Mouse (Mus musculus): ENCODE data around the gene Uhrf1bp1l. TPM values are rescaled to one million over a fixed set of nuclear protein-coding genes. Genes with fewer than 3 reads are reported as not detected.

Uhrf1bp1l gene
- total and polyA plus RNA-seq, 3 experiments, result 7.9 to 27.7 (median 20.6) TPM

DNA sequence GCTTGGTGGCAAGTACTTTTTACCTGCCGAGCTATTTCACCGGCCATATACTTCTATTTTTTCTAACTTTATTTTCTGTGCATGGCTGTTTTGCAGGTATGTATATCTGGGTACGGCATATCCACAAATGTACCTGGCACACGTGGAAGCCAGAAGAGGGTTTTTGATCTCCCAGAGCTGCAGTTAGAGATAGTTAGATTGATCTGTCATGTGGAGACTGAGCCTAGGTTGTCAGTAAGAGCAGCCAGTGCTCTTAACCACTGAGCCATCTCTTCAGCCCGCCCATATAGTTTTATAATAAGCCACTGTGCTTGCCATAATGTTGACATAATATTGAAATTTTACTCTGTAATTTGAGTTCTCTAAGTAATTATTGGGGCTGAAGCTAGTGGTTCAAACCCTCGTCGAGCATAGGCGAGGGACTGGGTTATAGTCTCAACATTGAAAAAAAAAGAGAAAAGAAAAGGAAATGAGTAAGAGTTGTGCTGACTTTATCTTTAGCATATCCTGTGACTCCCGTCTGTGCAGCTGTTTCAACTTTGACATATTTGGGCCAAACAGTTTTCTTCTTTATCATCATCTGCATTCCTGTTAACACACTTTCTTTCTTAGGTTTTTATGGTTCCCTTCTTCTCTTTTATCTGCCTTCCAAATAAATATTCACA, 19.8 kb downstream of the Uhrf1bp1l start:
- peaks cover 4% of the 10 kb centered on the region for H3K4me1 ChIP-seq (ENCODE audit: control insufficient read depth, insufficient read depth, low read length)
- DNase-seq, result no peak
- no peaks in the 10 kb centered on the region for H3K27me3 ChIP-seq (ENCODE audit: control insufficient read depth, insufficient read depth, low read length)
- TF ChIP-seq EP300 (IDR thresholded peaks at IDR 0.05; ENCODE audit: insufficient read depth, low read depth, low read length) (no peak), CTCF (IDR thresholded peaks at IDR 0.05) (no peak), POLR2A (IDR thresholded peaks at IDR 0.05; ENCODE audit: insufficient read depth, low read depth, low read length) (no peak)
- WGBS, result 43% methylated on average over 9 of the region's 9 CpGs
- peaks cover 1% of the 10 kb centered on the region for H3K79me2 ChIP-seq (replicated peaks; ENCODE audit: control insufficient read depth, insufficient read depth, low read length)
- H3K4me3 ChIP-seq, result no peak overlapping the region
- H3K9ac ChIP-seq (ENCODE audit: low read depth, low read length), result no peak overlapping the region
- peaks cover 4% of the 10 kb centered on the region for H3K36me3 ChIP-seq (ENCODE audit: control insufficient read depth, insufficient read depth, low read length)
- H3K27ac ChIP-seq, result peak overlapping the region; percentile 23; the same call in 1 of the 2 replicates
- intact Hi-C loops (cut with DNase I), result no loop called here

DNA sequence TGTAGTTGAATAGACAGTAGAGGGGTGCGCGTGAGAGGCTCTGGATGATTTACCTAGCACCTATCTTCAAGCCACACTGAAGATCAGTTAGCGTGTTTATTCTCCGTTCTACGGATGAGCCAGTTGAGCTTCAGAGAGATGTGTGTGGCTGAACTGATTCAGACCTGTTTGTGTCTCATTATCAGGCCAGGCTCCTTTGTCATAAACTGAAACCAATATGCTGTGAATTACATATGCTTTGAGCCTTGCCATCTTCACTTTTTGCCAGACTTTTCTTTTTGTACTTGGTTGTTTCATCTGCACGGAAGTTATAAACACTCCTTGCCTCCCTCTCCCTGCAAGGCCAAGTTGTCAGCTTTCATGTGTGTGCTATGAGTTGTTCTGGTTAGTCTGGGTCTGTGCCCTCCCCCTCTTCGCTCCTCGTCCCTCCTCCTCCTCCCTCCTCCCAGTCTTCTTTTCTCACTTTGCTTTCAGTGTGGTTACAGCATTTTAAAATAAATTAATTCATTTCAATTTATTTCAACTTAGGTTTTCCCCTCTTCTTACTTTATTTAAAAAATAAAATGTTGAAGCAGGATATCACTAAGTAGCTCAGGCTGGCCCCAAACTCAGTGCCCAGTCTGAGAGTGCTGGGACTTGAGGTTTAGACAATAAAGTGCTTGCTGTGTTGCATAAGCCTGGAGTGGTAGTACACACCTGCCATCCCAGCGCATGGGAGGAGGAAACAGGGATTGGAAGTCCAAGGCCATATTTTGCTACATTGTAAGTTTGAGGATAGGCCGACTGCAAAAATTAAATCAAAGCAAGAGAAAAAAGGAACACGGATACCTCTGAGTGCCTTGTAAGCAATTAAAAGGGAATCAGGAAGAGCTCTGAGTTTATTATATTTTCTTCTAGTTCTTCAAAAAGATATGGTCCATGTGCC, 21.3 kb downstream of the Uhrf1bp1l start:
- Histone ChIP-seq H3K79me2 (replicated peaks; ENCODE audit: control insufficient read depth, insufficient read depth, low read length) (no peaks in the 10 kb centered on the region; the same call in none of the 2 replicates), H3K27ac (no peak overlapping the region), H3K36me3 (ENCODE audit: control insufficient read depth, insufficient read depth, low read length) (peaks cover 4% of the 10 kb centered on the region), H3K27me3 (ENCODE audit: control insufficient read depth, insufficient read depth, low read length) (no peaks in the 10 kb centered on the region), H3K4me3 (no peak overlapping the region), H3K9ac (ENCODE audit: low read depth, low read length) (no peak overlapping the region), H3K4me1 (ENCODE audit: control insufficient read depth, insufficient read depth, low read length) (peaks cover 4% of the 10 kb centered on the region)
- intact Hi-C loops (cut with DNase I), result no loop called here
- no peak for DNase-seq
- no peak for TF ChIP-seq EP300 (IDR thresholded peaks at IDR 0.05; ENCODE audit: insufficient read depth, low read depth, low read length)
- TF ChIP-seq POLR2A (IDR thresholded peaks at IDR 0.05; ENCODE audit: insufficient read depth, low read depth, low read length), result no peak
- no peak for TF ChIP-seq CTCF (IDR thresholded peaks at IDR 0.05)
- 75% methylated on average over 11 of the region's 11 CpGs for WGBS

DNA sequence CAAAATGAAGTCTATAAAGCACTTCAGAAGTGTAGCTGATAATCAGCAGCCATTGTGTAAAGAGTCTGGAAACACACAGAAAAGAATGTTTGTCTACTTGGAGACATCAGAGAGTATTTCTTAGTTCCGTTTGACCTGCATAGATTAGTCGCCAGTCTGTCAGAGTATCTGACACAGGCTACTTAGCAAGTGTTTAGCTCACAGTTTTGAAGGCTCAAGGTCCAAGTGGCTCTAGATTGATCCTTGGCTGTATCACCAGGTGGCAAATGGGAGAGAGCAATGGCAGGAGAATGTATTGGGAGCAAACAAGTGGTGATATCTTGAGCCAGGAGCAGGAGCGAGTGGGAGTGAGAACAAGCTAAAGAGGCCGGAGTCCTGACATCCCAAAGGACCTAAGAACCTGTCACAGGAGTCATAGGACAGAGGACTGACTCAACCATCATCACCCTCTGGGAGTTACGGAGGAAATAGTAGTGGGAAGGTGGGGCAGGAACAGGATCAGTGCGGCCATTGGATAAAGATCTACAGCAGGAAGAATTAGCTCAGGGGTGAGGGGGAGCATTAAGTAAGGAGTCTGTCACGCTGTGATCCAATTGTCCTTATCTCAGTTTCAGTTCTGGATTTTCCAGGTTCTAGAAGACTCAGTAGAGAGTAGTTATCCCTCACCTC, 23.7 kb downstream of the Uhrf1bp1l start:
- intact Hi-C loops (cut with DNase I), result no loop called here
- Histone ChIP-seq H3K9ac (ENCODE audit: low read depth, low read length) (no peak overlapping the region), H3K4me3 (no peak overlapping the region), H3K27me3 (ENCODE audit: control insufficient read depth, insufficient read depth, low read length) (no peaks in the 10 kb centered on the region), H3K79me2 (replicated peaks; ENCODE audit: control insufficient read depth, insufficient read depth, low read length) (no peaks in the 10 kb centered on the region; the same call in 1 of the 2 replicates), H3K27ac (no peak overlapping the region), H3K36me3 (ENCODE audit: control insufficient read depth, insufficient read depth, low read length) (peaks cover 4% of the 10 kb centered on the region), H3K4me1 (ENCODE audit: control insufficient read depth, insufficient read depth, low read length) (peaks cover 4% of the 10 kb centered on the region)
- DNase-seq, result no peak
- TF ChIP-seq EP300 (IDR thresholded peaks at IDR 0.05; ENCODE audit: insufficient read depth, low read depth, low read length) (no peak), CTCF (IDR thresholded peaks at IDR 0.05) (no peak), POLR2A (IDR thresholded peaks at IDR 0.05; ENCODE audit: insufficient read depth, low read depth, low read length) (no peak)
- WGBS, result 47% methylated on average over 7 of the region's 7 CpGs

DNA sequence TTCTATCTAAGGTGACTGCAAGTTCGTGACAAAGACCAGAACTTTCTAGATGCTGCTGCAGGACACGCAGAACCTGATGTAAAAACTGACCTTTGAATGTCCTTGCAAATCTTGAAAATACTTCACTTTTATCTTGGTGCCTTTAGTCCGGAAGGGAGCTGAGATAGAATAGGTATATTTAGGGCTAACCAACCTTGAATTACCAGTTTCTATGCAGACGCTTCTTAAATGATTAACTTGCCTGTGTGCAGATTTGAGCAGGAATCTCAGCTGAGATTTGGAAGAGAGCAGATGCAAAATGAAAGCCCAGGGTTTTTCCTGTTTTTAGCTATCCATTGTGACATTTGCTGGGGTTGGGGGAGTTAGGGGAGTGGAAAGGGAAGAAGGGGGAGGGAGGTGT, 24.3 kb downstream of the Uhrf1bp1l start:
- no peak overlapping the region for H3K9ac ChIP-seq (ENCODE audit: low read depth, low read length)
- no peak overlapping the region for H3K27ac ChIP-seq
- peaks cover 4% of the 10 kb centered on the region for H3K4me1 ChIP-seq (ENCODE audit: control insufficient read depth, insufficient read depth, low read length)
- intact Hi-C loops (cut with DNase I), result no loop called here
- H3K27me3 ChIP-seq (ENCODE audit: control insufficient read depth, insufficient read depth, low read length), result no peaks in the 10 kb centered on the region
- no peaks in the 10 kb centered on the region; the same call in 1 of the 2 replicates for H3K79me2 ChIP-seq (replicated peaks; ENCODE audit: control insufficient read depth, insufficient read depth, low read length)
- TF ChIP-seq EP300 (IDR thresholded peaks at IDR 0.05; ENCODE audit: insufficient read depth, low read depth, low read length), result no peak
- TF ChIP-seq POLR2A (IDR thresholded peaks at IDR 0.05; ENCODE audit: insufficient read depth, low read depth, low read length), result no peak
- TF ChIP-seq CTCF (IDR thresholded peaks at IDR 0.05), result no peak
- H3K36me3 ChIP-seq (ENCODE audit: control insufficient read depth, insufficient read depth, low read length), result peaks cover 4% of the 10 kb centered on the region
- no peak for DNase-seq
- H3K4me3 ChIP-seq, result no peak overlapping the region
- WGBS, result 43% methylated on average over 4 of the region's 4 CpGs

DNA sequence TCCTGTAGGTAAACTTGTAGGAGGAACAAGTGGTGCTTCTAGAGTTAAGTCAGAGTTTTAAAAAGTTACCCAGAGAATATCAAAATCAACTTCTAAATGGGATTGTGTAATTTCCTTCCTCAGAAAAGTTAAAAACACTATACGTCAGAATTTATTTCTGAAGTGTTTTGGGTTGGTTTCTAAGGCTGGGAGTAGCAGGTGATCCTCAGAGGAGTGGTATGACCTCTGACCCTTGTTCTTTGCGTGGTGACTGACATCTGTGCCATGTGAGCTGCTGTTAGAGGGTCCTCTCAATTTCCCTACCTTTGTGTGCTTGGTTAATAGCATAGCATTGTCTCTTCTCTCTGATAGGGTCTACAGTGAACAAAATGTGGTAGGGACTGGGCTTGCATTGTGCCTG, 27.1 kb downstream of the Uhrf1bp1l start:
- Histone ChIP-seq H3K4me3 (no peak overlapping the region), H3K36me3 (ENCODE audit: control insufficient read depth, insufficient read depth, low read length) (peaks cover 2% of the 10 kb centered on the region; the same call in 1 of the 2 replicates), H3K9ac (ENCODE audit: low read depth, low read length) (no peak overlapping the region), H3K27ac (no peak overlapping the region), H3K4me1 (ENCODE audit: control insufficient read depth, insufficient read depth, low read length) (peaks cover 2% of the 10 kb centered on the region; the same call in 1 of the 2 replicates), H3K79me2 (replicated peaks; ENCODE audit: control insufficient read depth, insufficient read depth, low read length) (no peaks in the 10 kb centered on the region; the same call in 1 of the 2 replicates), H3K27me3 (ENCODE audit: control insufficient read depth, insufficient read depth, low read length) (no peaks in the 10 kb centered on the region)
- TF ChIP-seq EP300 (IDR thresholded peaks at IDR 0.05; ENCODE audit: insufficient read depth, low read depth, low read length), result no peak
- no peak for TF ChIP-seq CTCF (IDR thresholded peaks at IDR 0.05)
- TF ChIP-seq POLR2A (IDR thresholded peaks at IDR 0.05; ENCODE audit: insufficient read depth, low read depth, low read length), result no peak
- DNase-seq, result no peak
- WGBS, result 31% methylated on average over 2 of the region's 2 CpGs
- intact Hi-C loops (cut with DNase I), result no loop called here

Measured in heart, adult 2 months (tissue).